Mouse (Mus musculus): ENCODE data around the gene N4bp3.
"Not testable (repeated sequence)": the region's sequence is repeated elsewhere in the genome, so short reads cannot be mapped to it uniquely, and the experiment has no call there.

The N4bp3 gene

GRCm38 (mm10) chr11:51629651-51630314 lies 20.9 kb downstream of the N4bp3 start:
- DNase-seq (ENCODE audit: low read depth in 1 of 2, low spot score in 2 of 2) = no peak

- DNase-seq (ENCODE audit: low read depth in 1 of 2, low spot score in 2 of 2) = no peak
Observed at GRCm38 (mm10) chr11:51627907-51628306, 22.7 kb downstream of the N4bp3 start.

- no peak for DNase-seq (ENCODE audit: low read depth in 1 of 2, low spot score in 2 of 2)
Observed at GRCm38 (mm10) chr11:51627425-51627824, 23.2 kb downstream of the N4bp3 start.

GRCm38 (mm10) chr11:51625187-51625820 lies 25.3 kb downstream of the N4bp3 start:
- no peak for DNase-seq (ENCODE audit: low read depth in 1 of 2, low spot score in 2 of 2)

GRCm38 (mm10) chr11:51622971-51623491 lies 27.6 kb downstream of the N4bp3 start:
- DNase-seq (ENCODE audit: low read depth in 1 of 2, low spot score in 2 of 2) = no peak

DNA sequence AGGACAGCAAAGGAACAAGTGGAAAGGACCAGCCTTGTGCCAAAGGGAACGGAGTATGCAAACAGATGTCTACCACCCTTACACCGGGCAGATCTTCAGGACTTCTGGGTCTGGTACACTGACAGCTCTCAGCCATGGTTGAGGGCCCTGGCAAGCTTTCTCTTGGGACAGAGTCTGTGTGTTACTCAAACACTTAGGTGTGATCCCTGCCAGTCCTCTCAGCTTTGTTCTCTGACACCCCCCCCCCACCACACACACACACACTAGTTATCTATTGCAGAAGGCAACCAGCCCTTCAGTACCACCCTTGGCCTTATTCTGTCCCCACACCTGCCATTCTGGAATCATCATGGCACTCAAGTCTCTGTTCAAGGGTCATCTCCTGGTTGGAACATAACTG lies 28.9 kb downstream of the N4bp3 start:
- no peak for DNase-seq (ENCODE audit: low read depth in 1 of 2, low spot score in 2 of 2)

DNA sequence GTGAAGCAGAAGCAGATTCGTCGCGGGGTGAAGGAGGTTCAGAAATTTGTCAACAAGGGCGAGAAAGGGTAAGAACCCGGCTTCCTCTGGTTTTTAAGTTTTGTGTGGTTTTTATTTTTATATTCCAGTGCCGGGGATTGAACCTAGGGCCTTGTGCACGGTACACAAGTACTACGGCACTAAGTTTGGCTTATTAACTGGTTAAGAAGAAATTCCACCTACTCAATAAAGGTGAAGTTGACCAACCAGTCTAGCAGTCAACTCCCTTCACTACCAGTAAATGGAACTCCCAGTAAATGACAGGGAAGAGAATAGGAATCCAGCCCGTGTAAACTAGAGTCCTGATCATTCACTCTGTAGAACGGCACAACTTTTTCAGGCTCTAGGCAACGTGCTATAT lies 30.6 kb downstream of the N4bp3 start:
- no peak for DNase-seq (ENCODE audit: low read depth in 1 of 2, low spot score in 2 of 2)

- peak; percentile 94 for DNase-seq (ENCODE audit: low read depth in 1 of 2, low spot score in 2 of 2)
Observed at GRCm38 (mm10) chr11:51619409-51620060, 31.1 kb downstream of the N4bp3 start, which contains the start of gene Nhp2. Gene Nhp2 (plus strand): TSS chr11:51619735.

DNA sequence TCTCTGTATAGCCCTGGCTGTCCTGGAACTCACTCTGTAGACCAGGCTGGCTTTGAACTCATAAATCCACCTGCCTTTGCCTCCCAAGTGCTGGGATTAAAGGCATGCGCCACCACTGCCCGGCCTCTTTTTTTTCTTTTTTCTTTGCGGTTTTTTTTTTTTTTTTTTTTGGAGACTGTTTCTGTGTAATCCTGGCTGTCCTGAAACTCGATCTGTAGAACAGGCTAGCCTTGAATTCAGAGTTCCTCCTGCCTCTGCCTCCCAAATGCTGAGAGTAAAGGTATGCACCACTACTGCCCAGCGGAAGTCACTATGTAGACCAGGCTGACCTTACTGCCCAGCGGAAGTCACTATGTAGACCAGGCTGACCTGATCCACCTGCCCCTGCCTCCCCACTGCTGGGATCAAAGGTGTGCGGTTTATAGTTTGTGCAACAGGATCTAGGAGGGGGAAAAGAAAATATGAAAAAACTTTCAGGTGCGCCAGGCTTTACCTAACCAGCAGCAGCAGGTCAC lies 31.7 kb downstream of the N4bp3 start:
- no peak for DNase-seq (ENCODE audit: low read depth in 1 of 2, low spot score in 2 of 2)

- peak in 1 of 2 experiments; percentile 48 for DNase-seq (ENCODE audit: low read depth in 1 of 2, low spot score in 2 of 2)
Observed at GRCm38 (mm10) chr11:51617693-51618092, 32.9 kb downstream of the N4bp3 start.

GRCm38 (mm10) chr11:51616113-51616512 lies 34.5 kb downstream of the N4bp3 start:
- DNase-seq (ENCODE audit: low read depth in 1 of 2, low spot score in 2 of 2) = not testable (repeated sequence)

- peak in 1 of 2 experiments; percentile 49 for DNase-seq (ENCODE audit: low read depth in 1 of 2, low spot score in 2 of 2)
Observed at GRCm38 (mm10) chr11:51615601-51616000, 35.0 kb downstream of the N4bp3 start.

DNA sequence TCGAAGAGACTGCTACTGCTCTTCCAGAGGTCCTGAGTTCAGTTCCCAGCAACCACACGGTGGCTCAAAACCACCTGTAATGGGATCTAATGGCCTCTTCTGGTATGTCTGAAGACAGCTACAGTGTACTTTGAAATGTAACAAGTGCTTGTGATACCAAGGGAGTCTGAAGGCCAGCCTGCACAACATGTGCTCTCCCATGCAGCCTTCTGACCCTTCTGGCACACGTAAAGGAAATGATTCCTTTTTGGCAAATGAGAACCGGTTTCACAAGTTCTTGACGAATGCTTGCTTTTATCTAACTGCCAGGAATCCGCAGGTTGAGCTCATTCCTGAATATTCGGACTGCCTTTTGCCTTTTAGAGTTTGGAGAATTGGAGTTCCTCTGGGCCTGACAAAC lies 35.5 kb downstream of the N4bp3 start:
- DNase-seq (ENCODE audit: low read depth in 1 of 2, low spot score in 2 of 2) = no peak

- no peak for DNase-seq (ENCODE audit: low read depth in 1 of 2, low spot score in 2 of 2)
Observed at GRCm38 (mm10) chr11:51614256-51614655, 36.4 kb downstream of the N4bp3 start.

GRCm38 (mm10) chr11:51609940-51610339 lies 40.7 kb downstream of the N4bp3 start:
- DNase-seq (ENCODE audit: low read depth in 1 of 2, low spot score in 2 of 2) = not testable (repeated sequence)

GRCm38 (mm10) chr11:51609266-51609909 lies 41.3 kb downstream of the N4bp3 start:
- no peak for DNase-seq (ENCODE audit: low read depth in 1 of 2, low spot score in 2 of 2)

DNA sequence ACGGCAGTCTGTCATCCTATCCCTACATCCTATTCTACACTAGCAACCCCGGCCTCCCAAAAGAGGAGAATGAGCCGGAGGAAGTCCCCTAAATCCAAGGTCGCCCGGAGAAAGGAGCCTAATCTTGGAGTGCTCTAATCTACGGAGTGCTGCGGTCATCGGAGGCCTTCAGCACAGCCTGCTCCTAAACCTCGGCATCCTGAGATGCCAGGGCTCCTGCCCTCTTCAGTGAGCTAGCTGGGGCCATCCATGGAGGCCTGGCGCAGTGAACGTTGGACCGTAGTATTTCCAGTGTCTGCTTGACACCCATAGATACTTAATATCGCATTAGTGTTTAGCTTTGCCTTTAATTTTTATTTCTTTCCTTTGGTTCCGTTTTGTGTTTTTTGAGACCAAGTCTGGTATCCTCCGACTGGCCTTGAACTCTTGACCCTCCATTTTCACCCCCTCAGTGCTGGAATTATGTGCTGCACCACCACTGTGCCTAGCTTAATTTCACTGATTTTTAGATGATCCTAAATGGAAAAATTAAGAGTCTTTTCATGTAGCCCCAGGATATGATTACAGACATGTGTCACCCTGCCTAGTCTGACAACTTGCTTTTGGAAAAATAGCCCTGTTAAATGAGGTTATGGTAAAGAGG lies 43.4 kb downstream of the N4bp3 start:
- DNase-seq (ENCODE audit: low read depth in 1 of 2, low spot score in 2 of 2) = no peak

DNA sequence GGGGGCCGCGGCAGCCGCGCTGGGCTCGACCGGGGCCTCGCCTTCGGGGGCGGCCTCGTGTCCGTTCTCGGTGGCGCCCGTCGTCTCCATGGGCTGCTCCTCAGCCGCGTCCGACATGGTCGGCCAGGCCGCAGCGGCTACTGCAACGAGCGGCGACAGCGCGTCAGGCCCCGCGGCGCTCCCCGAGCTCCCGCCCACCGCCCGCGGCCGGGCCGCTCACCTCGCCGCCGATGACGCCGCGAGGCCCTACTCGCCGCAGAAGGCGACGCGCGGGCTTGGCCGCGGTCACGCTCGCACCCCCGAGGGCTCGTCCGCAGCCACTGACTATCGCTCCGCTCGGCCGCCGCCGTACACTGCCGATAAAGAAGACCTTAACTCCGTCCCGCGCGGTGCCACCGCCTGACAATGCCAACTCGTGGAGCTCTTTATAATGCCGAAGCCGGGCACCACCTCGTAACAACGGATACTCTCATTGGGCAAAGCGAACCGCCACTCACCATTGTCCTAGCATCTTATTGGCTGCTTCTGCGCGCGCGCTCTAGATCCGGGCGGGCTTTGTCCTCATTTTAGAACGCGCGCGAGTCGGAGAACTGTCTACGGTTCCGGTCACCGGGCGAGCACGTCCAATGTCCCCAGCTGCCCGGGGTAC lies 44.1 kb downstream of the N4bp3 start, which contains the start of gene Hnrnpab:
Hnrnpab (minus strand) TSS at position 401 of the 649 bp plus-strand sequence.
- DNase-seq (ENCODE audit: low read depth in 1 of 2, low spot score in 2 of 2) = peak; percentile 91 to 92

DNA sequence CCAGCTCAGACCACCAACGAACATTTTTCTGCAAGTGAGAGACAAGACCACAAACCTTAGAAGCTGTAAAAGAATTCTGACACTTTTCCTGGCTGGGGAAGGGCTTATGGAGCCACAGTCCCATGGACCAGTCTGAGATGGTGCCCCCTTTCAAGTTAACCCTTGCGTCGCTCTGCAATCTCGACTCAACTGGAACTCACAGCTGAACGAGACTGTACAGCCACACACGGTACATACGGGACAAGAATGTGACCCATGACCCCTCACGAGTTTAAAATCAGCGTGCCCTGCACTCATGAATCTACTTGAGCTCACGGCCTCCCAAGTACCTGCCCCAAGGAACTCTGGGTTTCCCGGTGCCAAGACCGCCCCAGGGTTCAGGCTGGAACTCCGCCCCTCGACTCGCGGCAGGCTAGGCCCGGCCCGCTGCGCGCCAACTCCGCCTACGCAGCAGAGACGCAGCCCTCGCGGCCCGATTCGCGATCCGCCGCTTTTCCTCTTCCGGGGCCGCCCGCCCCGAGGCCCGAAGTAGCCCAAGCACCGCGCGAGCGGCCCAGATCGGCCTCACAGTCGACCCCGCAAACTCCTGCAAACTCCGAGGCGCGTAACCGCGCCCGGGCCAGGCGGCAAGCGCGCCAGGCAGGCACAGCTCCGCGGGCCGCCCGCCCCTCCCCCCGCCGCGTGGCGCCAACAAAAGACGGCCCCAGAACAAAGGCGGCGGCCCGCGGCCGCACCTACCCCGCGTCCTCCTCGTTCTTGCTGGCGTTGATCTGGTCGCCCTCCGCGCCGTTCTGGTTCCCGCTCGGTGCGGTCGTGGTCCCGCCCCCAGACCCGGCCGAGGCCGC lies 44.8 kb downstream of the N4bp3 start:
- peak in 1 of 2 experiments; percentile 68 for DNase-seq (ENCODE audit: low read depth in 1 of 2, low spot score in 2 of 2)
